Mouse (Mus musculus) 3134 (cell line): ENCODE results near the gene Parp1.

ENCODE experiments used
- DNase-seq: peaks from one replicate; pipeline ENCODE4 v3.0.0-alpha.2; 2011; ENCODE audit warnings: low spot score; ENCODE audit not compliant: insufficient read length; ENCODE audit errors: extremely low read depth

Parp1 gene

GRCm38 (mm10) chr1:180568761-180569452 is at the start of gene Parp1:
TSS of gene Parp1 (plus strand) at chr1:180568924.
- DNase-seq = peak; percentile 96

- DNase-seq = no peak
These were observed 49.2 kb upstream of the Parp1 start for GRCm38 (mm10) chr1:180519520-180519919.

GRCm38 (mm10) chr1:180520190-180520589 is 48.5 kb upstream of the Parp1 start:
- DNase-seq = no peak

- no peak for DNase-seq
These were observed 45.4 kb upstream of the Parp1 start for GRCm38 (mm10) chr1:180523320-180523719.

- DNase-seq = no peak
These were observed 43.4 kb upstream of the Parp1 start for GRCm38 (mm10) chr1:180525301-180525700.

- DNase-seq = no peak
These were observed 38.9 kb upstream of the Parp1 start for GRCm38 (mm10) chr1:180529847-180530246.

- DNase-seq = no peak
These were observed 38.1 kb upstream of the Parp1 start for GRCm38 (mm10) chr1:180530457-180531263.

- DNase-seq = no peak
These were observed 36.1 kb upstream of the Parp1 start for GRCm38 (mm10) chr1:180532671-180533070.

- no peak for DNase-seq
These were observed 32.0 kb upstream of the Parp1 start for GRCm38 (mm10) chr1:180536719-180537118.

- DNase-seq = no peak
These were observed 27.5 kb upstream of the Parp1 start for GRCm38 (mm10) chr1:180541251-180541650.

- no peak for DNase-seq
These were observed 26.6 kb upstream of the Parp1 start for GRCm38 (mm10) chr1:180541883-180542711.

GRCm38 (mm10) chr1:180542712-180543371 is 25.9 kb upstream of the Parp1 start:
- DNase-seq = no peak

GRCm38 (mm10) chr1:180545918-180546545 is 22.7 kb upstream of the Parp1 start:
- no peak for DNase-seq

GRCm38 (mm10) chr1:180546798-180547750 is 21.6 kb upstream of the Parp1 start:
- no peak for DNase-seq

- DNase-seq = no peak
These were observed 20.7 kb upstream of the Parp1 start for GRCm38 (mm10) chr1:180547751-180548669.

GRCm38 (mm10) chr1:180549539-180550308 is 19.0 kb upstream of the Parp1 start:
- no peak for DNase-seq

GRCm38 (mm10) chr1:180550770-180551169 is 18.0 kb upstream of the Parp1 start:
- DNase-seq = no peak
